Mouse (Mus musculus) B cell, adult 2 months (primary cell): ENCODE results near the gene Zfp994.
A peak's percentile ranks its signal among the peaks of the same experiment; 100 is the strongest.
"Not testable (repeated sequence)": the region's sequence is repeated elsewhere in the genome, so short reads cannot be mapped to it uniquely, and the experiment has no call there.

Experiments
- DNase-seq, 2 experiments: peaks; one replicate each; pipeline ENCODE4 v3.0.0; 2022

The Zfp994 gene

GRCm38 (mm10) chr17:22225422-22226012 is at the start of gene Zfp994:
Gene Zfp994, minus strand, starts transcription at chr17:22225616.
- DNase-seq, result peak; percentile 83 to 86

DNA sequence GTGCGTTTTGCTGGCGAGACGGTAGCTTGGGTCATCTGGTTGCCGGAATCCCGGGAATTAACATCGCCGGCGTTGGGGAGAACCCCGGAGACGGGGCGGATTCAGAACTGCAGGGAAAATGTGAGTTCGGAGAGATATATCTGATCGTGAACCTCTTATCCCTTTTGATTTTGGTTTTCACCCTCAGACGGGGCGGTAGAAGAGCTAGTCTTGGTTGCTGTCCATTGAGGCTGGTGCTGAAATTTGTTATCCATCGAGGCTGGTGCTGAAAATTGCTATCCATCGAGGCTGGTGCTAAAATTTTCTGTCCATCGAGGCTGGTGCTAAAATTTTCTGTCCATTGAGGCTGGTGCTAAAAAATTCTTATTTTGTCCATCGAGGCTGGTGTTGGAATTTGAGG is 5.3 kb upstream of the Zfp994 start:
- peak; percentile 16 to 30 for DNase-seq

- DNase-seq, result peak in 1 of 2 experiments; percentile 17
Observed at GRCm38 (mm10) chr17:22225015-22225414, 401 bp downstream of the Zfp994 start.

- DNase-seq, result peak; percentile 14 to 15
Observed at GRCm38 (mm10) chr17:22165722-22166294, 59.6 kb downstream of the Zfp994 start, which contains the start of gene Zfp947. Gene Zfp947, minus strand, starts transcription at chr17:22166190.

DNA sequence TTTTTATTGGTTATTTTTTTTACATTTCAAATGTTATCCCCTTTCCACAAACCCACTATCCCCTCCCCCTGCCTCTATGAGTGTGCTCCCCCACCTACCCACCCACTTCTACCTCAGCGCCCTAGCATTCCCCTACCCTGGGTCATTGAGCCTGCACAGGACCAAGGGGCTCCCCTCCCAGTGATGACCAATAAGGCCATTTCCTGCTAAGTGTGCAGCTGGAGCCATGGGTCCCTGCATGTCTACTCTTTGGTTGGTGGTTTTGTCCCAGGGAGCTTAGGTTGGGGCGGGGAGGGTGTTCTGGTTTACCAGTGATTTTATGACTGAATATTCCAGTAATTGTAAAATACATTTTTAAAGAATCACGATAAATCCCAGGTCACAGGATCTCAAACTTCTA is 60.1 kb downstream of the Zfp994 start:
- DNase-seq, result not testable (repeated sequence)

DNA sequence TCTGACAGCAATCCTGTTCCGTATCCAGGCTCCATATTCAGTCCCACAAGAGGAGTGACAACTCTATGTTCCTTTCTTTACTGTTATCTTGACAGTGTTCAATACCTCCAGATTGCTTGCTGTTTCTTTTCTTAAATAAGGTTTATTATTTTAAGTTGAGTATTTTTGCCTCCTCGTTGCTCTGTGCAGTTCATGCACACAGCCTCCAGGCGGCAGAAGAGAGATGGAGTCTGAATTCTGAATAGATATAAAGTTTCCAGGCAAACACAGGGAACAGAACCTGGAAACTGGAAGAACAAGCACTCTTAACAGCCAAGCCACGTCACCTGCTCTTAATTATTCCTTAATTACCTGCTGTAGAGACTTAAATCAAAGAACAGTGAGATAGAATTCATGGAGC is 71.5 kb downstream of the Zfp994 start:
- not testable (repeated sequence) for DNase-seq
